Mouse (Mus musculus) cerebellum, adult 11-12 months (tissue): ENCODE data around the gene Abhd12.
A peak's percentile ranks its signal among the peaks of the same experiment; 100 is the strongest.
"Not testable (repeated sequence)": the region's sequence is repeated elsewhere in the genome, so short reads cannot be mapped to it uniquely, and the experiment has no call there.

Source experiments
- DNase-seq: peaks from one replicate; pipeline ENCODE4 v3.0.0; 2022

Gene Abhd12

GRCm38 (mm10) chr2:150909429-150910039 is 5.0 kb upstream of the Abhd12 start:
- peak; percentile 84 for DNase-seq

- not testable (repeated sequence) for DNase-seq
Measured at GRCm38 (mm10) chr2:150908881-150909280, 4.3 kb upstream of the Abhd12 start.

DNA sequence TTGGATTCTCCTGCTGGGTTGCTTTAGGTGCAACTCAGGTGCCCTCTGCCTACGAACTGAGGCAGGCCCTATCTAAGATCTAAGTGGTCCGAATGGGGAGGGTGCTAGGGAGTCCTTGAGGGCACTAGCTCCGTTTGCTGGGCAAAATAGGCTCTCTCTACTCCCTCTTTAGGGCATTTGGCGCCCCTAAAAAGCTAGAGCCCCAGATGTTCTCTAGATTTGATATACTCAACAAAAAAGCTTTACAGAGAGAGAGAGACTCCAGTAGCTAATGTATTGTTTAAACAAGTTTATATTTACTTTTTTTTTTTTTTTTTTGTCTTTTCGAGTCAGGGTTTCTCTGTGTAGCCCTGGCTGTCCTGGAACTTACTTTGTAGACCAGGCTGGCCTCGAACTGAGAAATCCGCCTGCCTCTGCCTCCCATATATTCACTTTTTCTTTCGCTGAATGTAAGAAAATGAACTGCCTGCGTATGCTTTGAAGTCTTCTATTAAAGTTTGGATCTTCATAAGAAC is 452 bp upstream of the Abhd12 start, which contains the start of gene Gins1:
Gene Gins1, plus strand, starts transcription at position 465 of the 515 bp plus-strand sequence.
- DNase-seq, result no peak

DNA sequence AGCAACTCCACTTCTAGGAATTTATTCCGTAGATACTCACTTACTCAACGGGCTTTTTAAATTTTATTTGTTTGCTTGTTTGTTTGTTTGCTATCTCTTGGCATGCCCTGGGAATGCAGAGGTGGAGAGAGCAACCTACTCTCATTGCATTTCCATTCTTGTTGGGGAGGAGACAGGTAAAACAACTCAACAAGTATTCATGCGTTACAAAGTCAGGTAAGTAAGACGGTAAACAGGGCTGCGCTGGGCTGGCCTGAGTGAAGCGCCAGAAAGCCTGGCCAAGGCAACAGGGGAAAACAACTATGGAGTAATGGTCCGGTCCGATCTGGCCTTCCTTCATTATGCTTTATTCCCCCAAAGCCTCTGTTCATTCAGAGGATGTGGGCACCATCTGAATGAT is 2.2 kb downstream of the Abhd12 start:
- no peak for DNase-seq

DNA sequence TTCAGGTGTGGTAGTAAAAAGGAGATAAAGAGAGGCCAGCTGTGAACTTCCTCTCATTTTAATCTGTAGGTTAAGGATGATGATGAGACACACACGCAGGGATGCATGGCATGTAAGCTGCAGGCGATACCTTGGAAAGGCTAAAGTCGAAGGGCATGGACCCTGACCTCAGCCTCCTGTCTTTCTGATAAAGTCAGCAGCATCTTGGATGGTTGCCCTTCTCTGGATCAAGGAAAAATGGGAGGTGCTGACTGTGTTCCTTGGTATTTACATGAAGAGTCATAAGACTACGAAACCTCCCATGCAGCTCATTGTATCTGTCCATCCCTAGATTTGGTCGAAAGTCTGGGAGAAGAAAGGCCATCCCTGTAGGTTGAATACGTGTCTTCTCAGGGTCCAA is 4.2 kb downstream of the Abhd12 start:
- no peak for DNase-seq

GRCm38 (mm10) chr2:150895691-150896252 is 8.8 kb downstream of the Abhd12 start:
- DNase-seq, result no peak

GRCm38 (mm10) chr2:150894617-150895267 is 9.8 kb downstream of the Abhd12 start:
- no peak for DNase-seq

GRCm38 (mm10) chr2:150887370-150887769 is 17.2 kb downstream of the Abhd12 start:
- DNase-seq, result no peak

DNA sequence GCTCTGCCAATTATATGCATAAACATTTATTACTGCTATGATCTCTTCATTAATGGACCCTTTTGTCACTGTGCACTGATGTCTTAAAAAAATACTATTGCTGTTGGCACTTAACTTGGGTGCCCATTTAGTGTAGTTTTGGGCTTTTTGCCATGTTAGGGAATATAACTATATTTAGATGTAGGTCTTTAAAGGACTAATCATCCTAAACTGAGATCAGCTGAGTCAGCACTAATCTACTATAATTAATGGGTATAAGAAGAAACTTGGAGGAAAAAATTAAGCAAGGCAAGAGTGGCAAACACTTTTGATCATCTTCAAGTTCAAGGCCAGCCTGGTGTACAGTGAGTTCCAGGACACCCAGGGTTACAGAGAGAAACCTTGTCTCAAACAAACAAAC is 18.2 kb downstream of the Abhd12 start:
- no peak for DNase-seq

DNA sequence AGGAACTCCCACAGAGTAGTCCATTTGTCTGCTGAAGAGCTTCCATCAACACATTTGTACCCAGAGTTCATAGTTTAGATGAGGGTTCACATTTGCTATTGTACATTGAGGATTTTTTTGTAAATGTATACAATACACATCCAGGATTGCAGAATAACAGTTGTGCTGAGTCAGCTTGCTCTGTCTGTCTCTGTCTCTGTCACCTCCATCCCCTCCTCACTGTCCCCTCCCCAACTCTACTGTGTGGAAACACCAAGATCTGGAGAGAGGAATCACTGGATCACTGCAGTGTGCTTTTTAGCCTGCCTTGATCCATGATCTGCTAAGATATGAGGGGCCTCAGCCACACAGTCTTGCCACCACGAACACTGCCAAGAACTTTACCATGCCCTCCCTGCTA is 18.7 kb downstream of the Abhd12 start:
- no peak for DNase-seq

DNA sequence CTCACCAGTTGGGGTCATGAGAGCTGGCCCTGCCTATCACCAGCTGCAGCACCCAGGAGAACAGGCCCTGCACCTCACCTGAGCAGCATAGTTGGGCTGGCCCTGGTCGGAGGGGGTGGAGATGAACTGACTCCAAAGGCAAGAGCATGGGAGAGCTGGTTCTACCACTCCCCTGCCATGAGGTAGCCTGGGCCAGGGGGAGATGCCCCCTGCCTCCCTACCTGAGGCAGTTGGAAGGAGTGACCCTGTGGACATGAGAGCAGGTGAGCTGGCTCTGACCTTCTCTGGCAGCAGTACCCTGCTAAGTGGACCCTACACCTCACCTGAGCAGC is 19.8 kb downstream of the Abhd12 start:
- no peak for DNase-seq

DNA sequence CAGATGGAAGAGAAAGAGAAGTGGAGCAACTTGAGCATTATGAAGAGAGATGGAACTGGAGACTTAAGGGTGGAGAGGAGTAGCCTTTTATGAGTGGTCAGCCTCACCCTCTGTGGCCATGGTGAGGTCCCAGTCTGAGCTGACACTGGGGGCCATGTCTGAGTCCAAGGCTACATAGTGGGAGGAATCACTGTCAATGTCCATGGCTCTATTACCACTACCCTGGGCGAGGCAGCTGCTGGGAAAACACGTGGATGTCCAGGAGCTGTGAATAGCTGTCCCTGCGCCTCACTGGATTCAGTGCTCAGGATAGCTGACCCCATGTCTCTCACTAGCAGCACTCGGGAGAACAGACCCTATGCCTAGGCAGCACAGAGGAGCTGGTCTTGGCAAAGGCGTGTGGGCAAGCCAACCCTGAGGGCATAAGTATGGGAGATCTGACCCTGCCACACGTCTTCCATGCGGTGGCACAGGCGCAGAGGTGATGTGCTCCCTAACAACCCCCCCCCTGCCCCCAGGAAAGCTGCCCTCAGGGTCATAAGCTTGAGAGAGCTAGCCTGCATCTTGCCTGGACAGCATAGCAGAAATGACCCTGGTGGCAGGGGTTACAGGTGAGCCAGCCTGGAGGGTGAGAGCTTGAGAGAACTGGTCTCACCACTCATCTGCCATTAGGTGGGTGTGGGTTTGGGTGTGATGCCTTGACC is 20.3 kb downstream of the Abhd12 start:
- DNase-seq, result no peak

DNA sequence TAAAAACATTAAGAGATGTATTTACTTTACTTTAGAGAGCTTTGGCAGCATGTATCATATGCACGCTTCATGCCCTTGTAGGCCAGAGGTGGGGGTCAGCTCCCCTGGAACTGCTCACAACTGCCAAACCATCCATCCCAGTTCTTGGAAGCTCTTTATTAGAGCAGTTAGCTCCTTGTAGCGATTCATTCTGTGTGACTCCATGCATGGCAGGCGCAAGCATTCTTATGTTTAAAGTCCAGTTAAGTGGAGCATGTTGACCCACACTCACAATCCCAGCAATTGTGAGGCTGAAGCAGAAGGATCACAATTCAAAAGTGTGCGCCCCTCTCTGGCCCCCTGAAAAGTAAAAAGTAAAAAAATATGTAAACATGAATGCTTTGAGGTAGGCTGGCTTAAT is 27.0 kb downstream of the Abhd12 start:
- no peak for DNase-seq

DNA sequence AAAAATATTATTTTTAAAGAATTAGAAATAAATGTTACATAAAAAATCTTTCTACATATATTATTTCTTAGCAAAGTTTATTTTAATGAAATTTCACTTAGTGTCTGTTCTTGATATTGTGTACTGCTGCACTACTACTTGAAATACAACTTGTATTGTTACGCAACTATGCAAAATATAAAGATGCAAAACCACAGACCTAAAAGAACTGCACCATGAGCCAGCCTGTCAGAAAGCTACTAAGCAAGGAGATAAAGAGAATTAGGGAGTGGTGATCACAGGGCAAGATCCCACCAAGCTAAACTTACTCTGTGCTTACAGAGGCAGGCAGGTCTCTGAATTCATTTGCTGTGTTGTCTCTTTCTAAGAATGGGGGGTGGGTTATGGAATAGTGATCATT is 29.3 kb downstream of the Abhd12 start:
- DNase-seq, result no peak

DNA sequence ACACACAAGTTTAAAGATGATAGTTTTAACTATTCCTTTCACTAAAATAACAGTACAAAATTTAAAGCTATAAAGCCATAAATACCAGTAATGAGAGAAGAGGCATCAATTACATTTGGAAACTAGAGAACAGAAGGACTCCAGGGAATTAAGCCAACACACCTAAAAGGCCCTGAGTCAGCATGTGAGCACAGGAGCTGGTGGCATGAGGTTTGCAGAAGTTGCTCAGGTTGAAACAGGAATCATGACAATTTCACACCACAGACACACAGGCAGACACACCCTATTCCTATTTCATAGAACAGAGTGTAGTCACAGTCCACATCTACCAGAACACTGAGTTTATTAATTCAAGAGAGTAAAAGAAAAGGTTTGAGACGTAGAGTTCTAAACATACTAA is 30.0 kb downstream of the Abhd12 start:
- no peak for DNase-seq

GRCm38 (mm10) chr2:150869446-150869845 is 35.1 kb downstream of the Abhd12 start:
- DNase-seq, result no peak

DNA sequence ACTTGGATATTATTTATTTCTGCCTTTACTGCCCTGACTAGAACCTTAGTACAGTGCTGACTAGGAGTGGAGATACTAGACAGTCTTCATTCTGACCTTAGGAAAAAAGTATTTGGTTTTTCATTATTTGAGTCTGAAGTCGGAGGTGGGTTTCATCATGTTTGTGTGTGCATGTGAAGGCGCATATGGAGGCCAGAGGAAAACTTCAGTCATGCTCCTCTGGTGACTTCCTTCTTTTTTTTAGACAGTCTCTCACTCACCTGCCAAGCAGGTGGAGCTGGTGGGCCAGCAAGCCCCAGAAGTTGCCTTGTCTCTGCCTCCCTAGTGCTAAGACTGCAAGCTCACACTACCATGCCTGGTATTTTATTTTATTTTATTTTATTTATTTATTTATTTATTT is 37.5 kb downstream of the Abhd12 start:
- no peak for DNase-seq

GRCm38 (mm10) chr2:150861128-150861527 is 43.4 kb downstream of the Abhd12 start:
- DNase-seq, result no peak

- DNase-seq, result no peak
Measured at GRCm38 (mm10) chr2:150859709-150860470, 44.7 kb downstream of the Abhd12 start.

DNA sequence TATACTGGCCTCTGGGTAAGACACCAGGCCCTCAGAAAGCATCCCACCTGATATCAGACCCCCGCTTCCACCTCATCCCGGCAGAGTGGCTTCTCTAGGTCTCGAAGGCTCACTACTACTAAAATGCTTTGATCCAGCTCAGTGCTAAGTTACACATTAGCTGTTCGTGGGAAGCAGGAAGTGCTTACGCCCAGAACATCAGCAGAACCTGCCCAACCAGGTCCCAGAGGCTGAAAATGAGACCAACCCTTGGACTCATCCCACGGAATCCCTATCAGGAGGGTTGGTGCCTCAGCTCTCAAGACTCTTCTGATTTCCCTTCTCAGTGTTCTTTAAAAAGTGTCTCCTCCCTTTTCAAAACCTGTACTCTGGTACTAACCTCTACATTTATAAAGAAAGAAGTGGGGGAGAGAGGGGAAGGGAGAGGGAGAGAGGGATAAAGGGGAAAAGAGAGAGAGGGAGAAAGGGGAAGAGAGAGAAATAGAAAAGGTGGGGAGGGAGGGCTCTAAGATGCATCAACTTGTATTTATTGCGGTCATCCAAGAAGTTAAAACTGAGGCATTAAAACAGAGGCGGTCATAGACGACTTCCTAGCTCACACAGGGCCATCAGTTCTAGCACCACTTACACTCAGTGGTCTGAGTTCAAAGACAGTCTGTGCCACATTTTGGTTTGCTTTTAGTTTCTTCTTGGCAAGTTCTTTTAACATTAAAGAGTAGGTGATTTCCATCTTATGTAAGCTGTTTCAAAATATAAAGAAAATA is 45.6 kb downstream of the Abhd12 start:
- DNase-seq, result no peak

GRCm38 (mm10) chr2:150855186-150855585 is 49.4 kb downstream of the Abhd12 start:
- no peak for DNase-seq

- DNase-seq, result no peak
Measured at GRCm38 (mm10) chr2:150851251-150851650, 53.3 kb downstream of the Abhd12 start.
